Mouse (Mus musculus) kidney, adult 2 months (tissue): Measurements from ENCODE around the gene Pym1. TPM values are rescaled to one million over a fixed set of nuclear protein-coding genes. Genes with fewer than 3 reads are reported as not detected.

Experiments used
- DNase-seq: peaks from one replicate; pipeline ENCODE4 v3.0.0; 2021
- H3K27ac ChIP-seq: fragments of 200-500 bp; 2 replicates; pipeline ENCODE4 v1.5.1; 2012; ENCODE audit warnings: low read depth, low read length, control low read depth, inconsistent platforms; ENCODE audit not compliant: insufficient read depth
- H3K27me3 ChIP-seq: fragments of 200-500 bp; replicated peaks from 2 replicates; pipeline ENCODE4 v1.6.1; 2012; ENCODE audit warnings: mild to moderate bottlenecking, moderate library complexity, low read length, inconsistent platforms; ENCODE audit not compliant: control insufficient read depth, insufficient read depth
- H3K36me3 ChIP-seq: fragments of 200-500 bp; 2 replicates; pipeline ENCODE4 v1.6.1; 2012; ENCODE audit warnings: mild to moderate bottlenecking, moderate library complexity, low read length, inconsistent platforms; ENCODE audit not compliant: control insufficient read depth, insufficient read depth
- H3K4me1 ChIP-seq: fragments of 200-500 bp; 2 replicates; pipeline ENCODE4 v1.6.1; 2011; ENCODE audit warnings: low read length; ENCODE audit not compliant: control insufficient read depth, insufficient read depth
- H3K4me3 ChIP-seq: fragments of 200-500 bp; 2 replicates; pipeline ENCODE4 v1.5.1; 2011; ENCODE audit warnings: mild to moderate bottlenecking, low read depth, low read length, control low read depth; ENCODE audit not compliant: insufficient read depth
- CTCF ChIP-seq: fragments of 200-500 bp; conservative IDR thresholded peaks from 2 replicates; pipeline ENCODE4 v1.5.1; 2011; ENCODE audit warnings: low read depth, mild to moderate bottlenecking, control low read depth, low read length, moderate library complexity, mixed read lengths; ENCODE audit not compliant: insufficient read depth, insufficient read length
- POLR2A ChIP-seq: fragments of 200-500 bp; IDR thresholded peaks from one replicate; pipeline ENCODE4 v1.6.1; 2011; ENCODE audit warnings: low read depth, low read length, control low read depth
- WGBS: fragments of 180-500 bp; shearing (Covaris S2); methylation state at CpG from one replicate; pipeline ENCODE4 v1.1.7; 2018; 5-methylcytosine and 5-hydroxymethylcytosine counted together
- polyA plus RNA-seq: library from polyadenylated mRNA; depleted of rRNA; stranded (reverse); fragments of >200 nt; gene quantifications from 2 replicates; pipeline ENCODE4 v1.2.3, GENCODE M21; 2012

Pym1 gene
- polyA plus RNA-seq, 1 experiment = 20.0 TPM

DNA sequence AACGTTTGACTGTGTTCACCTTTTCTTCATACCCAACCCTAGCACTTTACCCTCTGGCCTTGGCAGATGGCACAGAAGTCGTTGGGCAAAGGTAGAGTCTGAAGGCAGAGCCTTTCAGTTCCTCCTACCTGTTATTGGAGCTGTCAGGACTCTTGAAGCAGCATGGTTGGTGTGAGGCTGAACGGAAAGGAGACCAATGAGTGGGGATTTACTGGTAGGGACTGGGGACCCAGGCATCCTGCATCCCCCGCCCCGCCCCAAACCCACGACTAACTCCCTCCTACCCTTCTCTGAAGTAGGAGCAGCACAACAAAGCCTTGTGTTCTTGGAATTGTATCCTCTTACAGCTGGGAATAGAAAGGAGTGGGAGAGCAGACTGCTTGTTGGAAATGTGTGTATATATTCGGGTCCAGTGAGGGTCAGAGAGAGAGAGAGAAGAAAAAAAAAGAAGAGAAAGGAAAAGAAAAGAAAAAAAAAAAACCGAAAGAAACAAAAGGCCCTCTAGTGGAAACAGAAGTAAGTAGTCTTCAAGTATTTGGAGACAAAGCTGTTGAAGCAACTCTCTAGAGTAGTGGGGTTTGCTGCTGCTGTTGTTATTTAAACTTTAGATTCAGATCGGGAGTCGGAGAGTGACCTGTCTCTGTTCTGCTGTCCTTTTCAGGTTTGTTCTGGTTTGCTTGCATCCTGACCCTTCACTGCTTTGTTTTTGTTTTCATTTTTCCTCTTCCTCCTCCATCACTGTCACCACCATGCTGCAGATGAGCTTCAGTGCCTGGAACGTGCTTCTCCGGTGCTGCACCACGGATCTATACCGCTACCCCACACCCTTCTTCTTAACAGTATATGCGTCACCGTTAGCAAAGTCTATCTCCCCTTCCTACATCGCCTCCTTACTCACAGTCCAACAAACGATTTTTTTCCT lies 2.7 kb upstream of the Pym1 start, which contains the start of gene Dgka:
Gene Dgka, minus strand, starts transcription at position 176 of the 922 bp plus-strand sequence.
- WGBS = 28% methylated on average over 18 of the region's 18 CpGs
- DNase-seq = peak; percentile 65

GRCm38 (mm10) chr10:128745946-128746613 lies 1.6 kb upstream of the Pym1 start:
- 88% methylated on average over 10 of the region's 10 CpGs for WGBS
- no peak overlapping the region for H3K27ac ChIP-seq
- H3K27me3 ChIP-seq = no peaks in the 10 kb centered on the region
- H3K36me3 ChIP-seq = no peaks in the 10 kb centered on the region
- peak; percentile 17 for DNase-seq
- H3K4me1 ChIP-seq = peaks cover 11% of the 10 kb centered on the region; the same call in 1 of the 2 replicates
- H3K4me3 ChIP-seq = no peak overlapping the region
- no peak for TF ChIP-seq CTCF
- TF ChIP-seq POLR2A = no peak

More for the DNA sequence above, 2.7 kb upstream of the Pym1 start, which contains the start of gene Dgka:
- peaks cover 11% of the 10 kb centered on the region; the same call in 1 of the 2 replicates for H3K4me1 ChIP-seq
- TF ChIP-seq CTCF (no peak), POLR2A (no peak)
- H3K27ac ChIP-seq = peak within 1 kb of the TSS; percentile 62
- peak within 1 kb of the TSS; percentile 77 for H3K4me3 ChIP-seq
- H3K36me3 ChIP-seq = no peaks in the 10 kb centered on the region
- H3K27me3 ChIP-seq = no peaks in the 10 kb centered on the region

DNA sequence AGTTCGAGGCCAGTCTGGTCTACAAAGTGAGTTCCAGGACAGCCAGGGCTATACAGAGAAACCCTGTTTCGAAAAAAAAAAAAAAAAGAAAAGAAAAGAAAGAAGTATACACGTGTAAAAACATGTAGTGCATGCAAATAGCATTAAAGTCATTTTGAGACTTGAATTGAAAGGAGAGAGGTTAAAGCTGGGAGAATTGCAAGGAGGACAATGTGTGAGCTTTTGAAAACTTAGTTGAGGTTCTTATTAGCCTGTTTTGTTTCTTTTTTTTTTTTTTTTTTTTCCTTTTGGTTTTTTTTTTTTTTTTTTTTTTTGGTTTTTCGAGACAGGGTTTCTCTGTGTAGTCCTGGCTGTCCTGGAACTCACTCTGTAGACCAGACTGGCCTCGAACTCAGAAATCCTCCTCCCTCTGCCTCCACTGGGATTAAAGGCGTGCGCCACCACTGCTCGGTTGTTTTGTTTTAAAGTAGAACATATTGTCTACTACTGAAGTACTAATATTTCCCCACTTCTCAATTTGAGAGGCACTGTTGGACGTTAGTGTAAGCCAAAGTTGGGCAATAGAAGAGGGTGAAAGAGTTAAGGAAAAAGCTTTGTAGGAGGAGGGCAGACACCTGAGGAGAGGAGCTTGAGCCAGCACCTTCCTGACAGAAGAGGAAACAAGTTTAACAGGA lies 580 bp upstream of the Pym1 start:
- peak overlapping the region; percentile 79 for H3K4me3 ChIP-seq
- H3K27ac ChIP-seq = peak overlapping the region; percentile 92
- no peaks in the 10 kb centered on the region for H3K27me3 ChIP-seq
- H3K4me1 ChIP-seq = peaks cover 11% of the 10 kb centered on the region; the same call in 1 of the 2 replicates
- TF ChIP-seq POLR2A (no peak), CTCF (no peak)
- no peak for DNase-seq
- WGBS = 48% methylated on average over 9 of the region's 9 CpGs
- H3K36me3 ChIP-seq = no peaks in the 10 kb centered on the region

GRCm38 (mm10) chr10:128748252-128748864 lies 669 bp downstream of the Pym1 start:
- Histone ChIP-seq H3K27me3 (no peaks in the 10 kb centered on the region), H3K36me3 (no peaks in the 10 kb centered on the region), H3K4me1 (peaks cover 11% of the 10 kb centered on the region; the same call in 1 of the 2 replicates), H3K27ac (peak overlapping the region; percentile 92), H3K4me3 (peak overlapping the region; percentile 79)
- TF ChIP-seq CTCF (0 out of 2 replicates have a peak, but pooled peaks have one; percentile 4), POLR2A (no peak)
- WGBS = under 1% methylated on average over 37 of the region's 37 CpGs
- DNase-seq = peak; percentile 86

- Histone ChIP-seq H3K27me3 (no peaks in the 10 kb centered on the region), H3K4me3 (no peak overlapping the region), H3K27ac (no peak overlapping the region), H3K36me3 (no peaks in the 10 kb centered on the region), H3K4me1 (no peaks in the 10 kb centered on the region)
- TF ChIP-seq POLR2A (no peak), CTCF (peak; percentile 7; the same call in 1 of the 2 replicates)
- 86% methylated on average over 2 of the region's 2 CpGs for WGBS
- DNase-seq = peak; percentile 21
Observed at GRCm38 (mm10) chr10:128772895-128773294, 25.2 kb downstream of the Pym1 start.

DNA sequence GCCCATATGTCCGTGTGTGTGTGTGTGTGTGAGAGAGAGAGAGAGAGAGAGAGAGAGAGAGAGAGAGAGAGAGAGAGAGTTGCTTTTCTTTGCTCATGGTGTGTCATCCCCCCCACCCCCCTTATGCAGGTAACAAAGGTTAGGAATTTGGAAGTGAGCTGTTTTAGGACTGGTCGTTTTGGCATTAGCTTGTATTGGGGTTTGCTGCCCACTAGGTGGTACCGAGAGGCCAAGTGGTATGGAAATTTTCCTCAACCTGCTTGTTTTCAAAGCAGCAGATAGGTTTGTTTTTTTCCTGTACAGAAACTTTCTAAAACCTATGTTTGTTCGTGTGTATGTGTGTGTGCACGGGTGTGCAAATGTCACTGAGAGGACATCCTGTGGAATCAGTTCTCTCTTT lies 26.0 kb downstream of the Pym1 start:
- no peak overlapping the region for H3K4me3 ChIP-seq
- no peaks in the 10 kb centered on the region for H3K36me3 ChIP-seq
- peaks cover 3% of the 10 kb centered on the region; the same call in 1 of the 2 replicates for H3K4me1 ChIP-seq
- DNase-seq = no peak
- no peak overlapping the region for H3K27ac ChIP-seq
- TF ChIP-seq POLR2A (no peak), CTCF (peak; percentile 39)
- H3K27me3 ChIP-seq = no peaks in the 10 kb centered on the region
- WGBS = 19% methylated on average over 5 of the region's 5 CpGs
